Mouse (Mus musculus) neutrophil, adult 5-6 weeks (primary cell): Measurements from ENCODE around the gene Med12l. TPM values are rescaled to one million over a fixed set of nuclear protein-coding genes. Genes with fewer than 3 reads are reported as not detected.
"Not testable (repeated sequence)": the region's sequence is repeated elsewhere in the genome, so short reads cannot be mapped to it uniquely, and the experiment has no call there.

Source experiments
- ATAC-seq: fragments of 151-379, 151-347 bp; 2 replicates; pipeline ENCODE4 v1.8.0; 2017; ENCODE audit warnings: mild to moderate bottlenecking, moderate TSS enrichment; ENCODE audit not compliant: insufficient number of reproducible peaks, poor library complexity, low FRiP score, severe bottlenecking; ENCODE audit errors: extremely low read depth
- total RNA-seq: library from RNA; stranded (forward); fragments of 200-1000 nt; gene quantifications from 2 replicates; pipeline ENCODE4 v1.2.3, GENCODE M21; 2017

Med12l gene
- total RNA-seq, 1 experiment from 2014 or later, result 4.5 TPM

GRCm38 (mm10) chr3:59080293-59080916 is 74.8 kb downstream of the Med12l start:
- no peak for ATAC-seq

GRCm38 (mm10) chr3:59080919-59081318 is 75.3 kb downstream of the Med12l start:
- ATAC-seq, result peak; percentile 88

- ATAC-seq, result no peak
These were observed 87.1 kb downstream of the Med12l start for GRCm38 (mm10) chr3:59092702-59093101.

- ATAC-seq, result no peak
These were observed 91.8 kb downstream of the Med12l start for GRCm38 (mm10) chr3:59097421-59097820.

- no peak for ATAC-seq
These were observed 92.9 kb downstream of the Med12l start for GRCm38 (mm10) chr3:59098540-59098939.

- peak; percentile 74 for ATAC-seq
These were observed 95.8 kb downstream of the Med12l start, which contains the start of gene Gpr171 for GRCm38 (mm10) chr3:59101218-59101986. Gene Gpr171, minus strand, starts transcription at chr3:59101821.

- no peak for ATAC-seq
These were observed 96.5 kb downstream of the Med12l start for GRCm38 (mm10) chr3:59102146-59102545.

GRCm38 (mm10) chr3:59104462-59104861 is 98.8 kb downstream of the Med12l start:
- ATAC-seq, result no peak

GRCm38 (mm10) chr3:59107439-59107838 is 101.8 kb downstream of the Med12l start:
- ATAC-seq, result no peak

GRCm38 (mm10) chr3:59109834-59110233 is 104.2 kb downstream of the Med12l start:
- ATAC-seq, result not testable (repeated sequence)

GRCm38 (mm10) chr3:59111944-59112343 is 106.3 kb downstream of the Med12l start:
- ATAC-seq, result no peak

- not testable (repeated sequence) for ATAC-seq
These were observed 107.7 kb downstream of the Med12l start for GRCm38 (mm10) chr3:59113291-59113690.

GRCm38 (mm10) chr3:59113973-59114517 is 108.4 kb downstream of the Med12l start:
- ATAC-seq, result peak; percentile 42; the same call in 1 of the 2 replicates

GRCm38 (mm10) chr3:59121067-59121730 is 115.6 kb downstream of the Med12l start:
- ATAC-seq, result no peak

GRCm38 (mm10) chr3:59121780-59122449 is 116.3 kb downstream of the Med12l start:
- ATAC-seq, result no peak

GRCm38 (mm10) chr3:59125022-59125421 is 119.4 kb downstream of the Med12l start:
- no peak for ATAC-seq

- no peak for ATAC-seq
These were observed 120.3 kb downstream of the Med12l start for GRCm38 (mm10) chr3:59125783-59126555.

GRCm38 (mm10) chr3:59128681-59129080 is 123.1 kb downstream of the Med12l start:
- ATAC-seq, result no peak
